Mouse (Mus musculus) layer of hippocampus, adult 2 months (tissue): ENCODE data around the gene Mapk3. TPM values are rescaled to one million over a fixed set of nuclear protein-coding genes. Genes with fewer than 3 reads are reported as not detected.
A peak's percentile ranks its signal among the peaks of the same experiment; 100 is the strongest.

ENCODE experiments used
- DNase-seq, 2 experiments: peaks; one replicate each; pipeline ENCODE4 v3.0.0; 2022; ENCODE audit warnings: low spot score in 2 of 2
- H3K27ac ChIP-seq: fragments of 200-600 bp; 2 replicates; pipeline ENCODE4 v1.8.1; 2022
- H3K4me3 ChIP-seq: fragments of 200-600 bp; 2 replicates; pipeline ENCODE4 v1.8.1; 2022; ENCODE audit warnings: mild to moderate bottlenecking
- CTCF ChIP-seq: fragments of 200-600 bp; conservative IDR thresholded peaks from 2 replicates; pipeline ENCODE4 v1.8.1; 2022; ENCODE audit warnings: antibody characterized with exemption, mild to moderate bottlenecking, moderate library complexity
- total RNA-seq, 2 experiments: library from RNA; stranded (reverse); gene quantifications; 2 replicates each; pipeline ENCODE4 v1.2.3; 2021

Mapk3 gene
- total RNA-seq, 2 experiments from 2014 or later: 170 to 175 TPM

DNA sequence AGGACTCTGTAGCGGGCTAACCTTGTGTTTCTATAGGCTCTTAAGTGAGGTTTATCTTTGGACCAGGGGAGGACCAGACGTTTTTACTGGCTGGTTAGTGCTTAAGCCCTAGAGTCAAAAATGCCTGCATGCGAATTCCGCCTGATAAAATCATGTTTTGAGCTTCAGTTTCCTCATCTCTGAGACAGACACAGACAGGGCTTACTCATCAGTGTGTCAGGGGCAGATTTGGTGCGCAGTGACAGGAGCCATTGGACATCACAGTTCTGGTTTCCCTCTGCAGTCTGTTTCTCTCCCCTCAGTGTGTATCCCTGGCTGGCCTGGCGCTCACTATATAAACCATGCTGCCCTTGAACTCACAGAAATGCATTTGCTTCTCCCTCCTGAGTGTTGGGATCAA lies 43.8 kb downstream of the Mapk3 start:
- no peak for DNase-seq
- no peak overlapping the region for H3K27ac ChIP-seq
- H3K4me3 ChIP-seq: no peak overlapping the region
- TF ChIP-seq CTCF: no peak

DNA sequence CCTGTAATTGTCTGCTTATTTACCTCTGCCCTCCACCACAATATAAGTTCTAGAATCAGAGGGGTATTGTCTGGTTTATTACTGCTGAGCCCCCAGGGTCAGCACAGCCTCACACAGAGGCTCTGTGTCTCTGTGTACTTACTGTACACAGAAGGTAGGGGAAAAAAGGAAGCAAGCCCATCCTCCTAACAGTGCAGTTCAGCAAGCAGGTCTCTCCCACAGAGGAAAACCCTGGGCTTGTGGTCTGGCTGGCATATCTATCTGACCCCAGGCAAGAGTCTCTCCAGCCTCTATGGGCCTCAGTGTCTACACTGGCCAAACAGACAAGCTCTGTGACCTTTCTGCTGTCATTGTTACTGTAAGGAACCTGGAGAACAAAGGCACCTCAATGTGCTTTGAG lies 44.4 kb downstream of the Mapk3 start:
- H3K27ac ChIP-seq: no peak overlapping the region
- DNase-seq: no peak
- H3K4me3 ChIP-seq: no peak overlapping the region
- no peak for TF ChIP-seq CTCF

GRCm38 (mm10) chr7:126806956-126807355 lies 47.6 kb downstream of the Mapk3 start:
- no peak for DNase-seq
- no peak for TF ChIP-seq CTCF
- Histone ChIP-seq H3K4me3 (no peak overlapping the region), H3K27ac (no peak overlapping the region)

DNA sequence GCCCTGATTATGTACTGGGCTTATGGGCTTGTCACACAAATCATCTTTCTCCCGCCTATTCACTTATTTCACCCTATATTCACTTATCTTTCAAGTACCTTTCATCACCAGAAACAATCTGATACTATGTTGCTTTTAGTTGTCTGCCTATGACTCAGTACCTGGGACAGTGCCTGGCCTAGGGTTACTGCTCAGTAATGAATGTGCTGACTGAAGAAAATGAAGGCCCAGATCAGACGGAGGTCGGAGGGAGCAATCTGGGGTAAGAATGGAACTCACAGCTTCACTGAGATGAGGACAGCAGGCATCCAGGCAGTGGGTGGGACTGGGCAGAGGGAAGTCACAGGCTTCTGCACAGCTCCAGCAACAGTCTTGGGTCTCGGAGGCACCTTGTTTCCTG lies 48.0 kb downstream of the Mapk3 start:
- TF ChIP-seq CTCF: no peak
- no peak overlapping the region for H3K4me3 ChIP-seq
- DNase-seq: no peak
- H3K27ac ChIP-seq: no peak overlapping the region

GRCm38 (mm10) chr7:126808703-126809455 lies 49.5 kb downstream of the Mapk3 start:
- peak overlapping the region; percentile 58 for H3K4me3 ChIP-seq
- peak; percentile 89 to 91 for DNase-seq
- TF ChIP-seq CTCF: peak; percentile 32

DNA sequence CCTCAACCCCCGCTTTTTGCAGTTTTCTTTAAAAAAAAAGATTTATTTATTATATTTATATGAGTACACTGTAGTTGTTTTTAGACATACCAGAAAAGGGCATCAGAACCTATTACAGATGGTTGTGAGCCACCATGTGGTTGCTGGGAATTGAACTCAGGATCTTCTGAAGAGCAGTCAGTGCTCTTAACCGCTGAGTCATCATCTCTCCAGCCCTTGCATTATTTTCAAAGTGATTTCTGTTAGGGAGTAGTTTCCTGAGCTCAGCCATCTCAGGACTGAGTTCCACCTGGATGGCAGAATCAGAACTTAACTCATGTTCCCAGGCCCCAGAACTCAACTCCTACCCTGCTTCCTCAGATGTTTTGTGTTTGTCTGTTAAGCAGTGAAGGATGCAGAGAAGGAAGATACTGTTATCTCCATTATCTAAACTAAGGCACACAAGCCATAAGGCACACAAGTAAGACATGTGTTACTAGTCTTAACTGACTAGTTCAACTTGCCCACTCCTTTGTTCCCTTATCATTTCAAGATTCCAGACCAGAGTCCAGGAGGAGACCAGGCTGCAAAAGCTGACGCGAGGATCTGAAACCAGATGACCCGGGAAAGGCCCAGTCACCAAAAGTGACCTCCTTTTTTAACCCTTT lies 50.4 kb downstream of the Mapk3 start:
- H3K27ac ChIP-seq: peak overlapping the region; percentile 84; the same call in 1 of the 2 replicates
- DNase-seq: no peak
- H3K4me3 ChIP-seq: peak overlapping the region; percentile 58; the same call in 1 of the 2 replicates
- TF ChIP-seq CTCF: no peak

More at GRCm38 (mm10) chr7:126808703-126809455, 49.5 kb downstream of the Mapk3 start:
- H3K27ac ChIP-seq: peak overlapping the region; percentile 84

Other genes with a start within 250 kb of the Mapk3 start
- gene Eif3c, start 193.2 kb upstream of the Mapk3 start, total RNA-seq: 100 to 1,000 TPM; 174 to 190 TPM
- under 1 TPM; 0.37 to 0.44 TPM for gene Apobr, start 174.7 kb upstream of the Mapk3 start, total RNA-seq
- 10 to 100 TPM; 28.4 to 36.4 TPM for gene Cln3, start 173.8 kb upstream of the Mapk3 start, total RNA-seq
- gene Il27, start 164.7 kb upstream of the Mapk3 start, total RNA-seq: not detected
- gene Nupr1, start 128.7 kb upstream of the Mapk3 start, total RNA-seq: 10 to 100 TPM; 10.3 to 12.2 TPM
- 10 to 100 TPM; 27.8 to 28.4 TPM for gene Sgf29, start 110.3 kb upstream of the Mapk3 start, total RNA-seq
- 1 to 10 TPM; 9.1 to 9.4 TPM for gene Sult1a1, start 83.2 kb upstream of the Mapk3 start, total RNA-seq
- 100 to 1,000 TPM; 103 to 112 TPM for gene Bola2, start 64.2 kb upstream of the Mapk3 start, total RNA-seq
- gene Slx1b, start 63.8 kb upstream of the Mapk3 start, total RNA-seq: 10 to 100 TPM; 18.9 to 22.3 TPM
- gene Coro1a, start 51.8 kb upstream of the Mapk3 start, total RNA-seq: 100 to 1,000 TPM; 130 to 135 TPM
- gene Gdpd3, start 6.7 kb downstream of the Mapk3 start, total RNA-seq: 1 to 10 TPM; 3.1 to 7.0 TPM
- gene Ypel3, start 17.4 kb downstream of the Mapk3 start, total RNA-seq: 100 to 1,000 TPM; 283 to 289 TPM
- 1 to 10 TPM in 1 of 2 experiments, under 1 TPM in 1; 0.54 to 1.0 TPM for gene Tbx6, start 21.9 kb downstream of the Mapk3 start, total RNA-seq
- gene Ppp4c, start 32.9 kb downstream of the Mapk3 start, total RNA-seq: 10 to 100 TPM; 50.2 to 54.9 TPM
- 10 to 100 TPM; 73.8 to 74.7 TPM for gene Fam57b, start 38.1 kb downstream of the Mapk3 start, total RNA-seq
- not detected for gene 4930451I11Rik, start 72.0 kb downstream of the Mapk3 start, total RNA-seq
- gene Doc2a, start 87.8 kb downstream of the Mapk3 start, total RNA-seq: 10 to 100 TPM; 19.2 to 20.5 TPM
- gene Hirip3, start 102.4 kb downstream of the Mapk3 start, total RNA-seq: 10 to 100 TPM; 32.2 to 38.5 TPM
- gene Ino80e, start 102.8 kb downstream of the Mapk3 start, total RNA-seq: 10 to 100 TPM; 49.2 to 49.4 TPM
- gene Taok2, start 125.1 kb downstream of the Mapk3 start, total RNA-seq: 100 to 1,000 TPM; 154 to 163 TPM
- gene Tmem219, start 163.3 kb downstream of the Mapk3 start, total RNA-seq: 10 to 100 TPM; 21.4 to 23.3 TPM
- gene Kctd13, start 169.3 kb downstream of the Mapk3 start, total RNA-seq: 100 to 1,000 TPM; 164 to 166 TPM
- gene Asphd1, start 190.0 kb downstream of the Mapk3 start, total RNA-seq: 10 to 100 TPM; 31.7 to 36.1 TPM
- gene Sez6l2, start 191.0 kb downstream of the Mapk3 start, total RNA-seq: 100 to 1,000 TPM; 439 to 458 TPM
- 100 to 1,000 TPM; 155 to 167 TPM for gene Cdipt, start 216.3 kb downstream of the Mapk3 start, total RNA-seq
- not detected for gene Cdiptos, start 216.5 kb downstream of the Mapk3 start, total RNA-seq